Comparison of ENCODE assay signal across 23 mouse cellular contexts in the genomic region with DNA sequence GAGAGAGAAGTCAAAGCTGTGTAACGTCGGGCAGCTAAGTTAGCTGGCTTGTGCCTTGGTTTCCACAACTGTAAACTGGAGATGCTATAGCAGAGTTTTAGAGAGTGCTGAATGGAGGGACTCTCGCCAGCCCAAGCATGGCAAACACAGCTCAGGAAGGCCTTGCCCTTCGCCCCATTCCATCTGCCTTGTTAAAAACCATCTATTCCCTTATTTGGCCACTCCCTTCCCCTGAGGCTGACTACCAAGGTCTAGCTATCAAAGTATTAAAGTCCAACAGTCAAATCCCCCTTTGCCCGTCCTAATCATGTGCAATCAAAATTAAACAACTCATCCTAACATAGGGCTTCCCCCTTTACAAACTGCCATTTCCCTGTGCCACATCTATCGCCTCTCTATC.
"Had no signal": no experiment of that assay in that cellular context is flagged by ENCODE, and none has a peak within 500 bp of the region (broad histone marks: within the 10 kb centered on the region; RNA-seq: fewer than 3 reads in every experiment).

No protein-coding gene starts in this region.

- H3K9ac ChIP-seq: forebrain, postnatal 0 days; heart, embryonic 13.5 days; heart, embryonic 15.5 days; hindbrain, embryonic 13.5 days; hindbrain, embryonic 15.5 days; limb, embryonic 13.5 days; limb, embryonic 15.5 days; liver, embryonic 14.5 days had no signal

- H3K27ac ChIP-seq: heart, adult 2 months; heart, embryonic 13.5 days; heart, embryonic 15.5 days; hindbrain, embryonic 13.5 days; hindbrain, embryonic 15.5 days; hindbrain, postnatal 0 days; limb, embryonic 13.5 days; limb, embryonic 15.5 days; liver, embryonic 14.5 days had no signal

- DNase-seq: forebrain, postnatal 0 days; gastrocnemius, postnatal 14 days; gastrocnemius, postnatal 36 days; heart, adult 11 months; heart, adult 2 months; heart, postnatal 14 days; heart, postnatal 36 days; kidney, adult 18-20 months; kidney, postnatal 10 days; layer of hippocampus, adult 9-11 months; layer of hippocampus, postnatal 36 days; left cerebral cortex, postnatal 4 days had no signal

- H3K4me2 ChIP-seq: heart, embryonic 11.5 days; heart, embryonic 13.5 days; heart, embryonic 15.5 days; hindbrain, embryonic 13.5 days; hindbrain, embryonic 15.5 days; limb, embryonic 13.5 days; limb, embryonic 15.5 days; liver, embryonic 11.5 days had no signal

- ATAC-seq: intestine, embryonic 16.5 days had no signal

- H3K4me3 ChIP-seq: heart, adult 2 months; heart, embryonic 13.5 days; heart, embryonic 15.5 days; hindbrain, embryonic 13.5 days; hindbrain, embryonic 15.5 days; limb, embryonic 13.5 days; limb, embryonic 15.5 days had no signal

- H3K9me3 ChIP-seq: heart, embryonic 13.5 days; heart, embryonic 15.5 days; hindbrain, embryonic 13.5 days; hindbrain, embryonic 15.5 days; limb, embryonic 13.5 days; limb, embryonic 15.5 days had no signal

- H3K27me3 ChIP-seq: heart, embryonic 13.5 days; heart, embryonic 15.5 days; hindbrain, embryonic 13.5 days; hindbrain, embryonic 15.5 days; limb, embryonic 13.5 days; limb, embryonic 15.5 days had no signal

- H3K4me1 ChIP-seq: heart, embryonic 13.5 days; heart, embryonic 15.5 days; hindbrain, embryonic 13.5 days; hindbrain, embryonic 15.5 days; limb, embryonic 13.5 days; limb, embryonic 15.5 days had no signal
